Mouse (Mus musculus): ENCODE measurements at regions not wholly inside any gene's neighbourhood (a gene's known extent, or its start where the extent isn't known, plus 50 kb on each side); places are given as distances from the start of the nearest gene placed in this dataset.

DNA sequence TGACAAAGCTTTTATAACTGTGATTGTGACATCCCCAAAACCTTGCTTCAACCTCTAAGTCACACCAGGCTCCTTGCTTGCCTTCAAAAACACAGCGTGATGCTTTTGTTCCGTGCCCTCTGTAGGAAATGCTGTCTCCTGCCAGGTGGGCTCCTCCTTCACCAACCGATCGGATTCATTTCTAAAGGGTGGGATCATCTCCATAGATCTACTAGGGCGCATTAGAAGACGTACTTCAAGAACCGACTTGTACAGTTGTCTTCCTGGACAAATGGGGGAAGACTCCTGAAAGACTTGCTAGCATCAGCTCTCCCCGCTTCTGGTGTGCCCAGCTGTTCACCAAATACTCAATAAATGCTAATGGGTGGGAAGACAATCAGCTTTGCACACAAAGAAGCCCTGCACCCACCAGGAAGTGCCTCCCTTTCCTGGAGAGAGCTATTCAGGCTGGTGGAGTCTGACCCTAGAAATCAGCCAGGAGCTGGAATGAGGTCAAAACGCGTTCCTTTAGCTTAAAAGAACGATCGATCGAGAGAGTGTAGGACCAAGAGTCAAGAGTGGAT, 53.0 kb downstream of the Hoxa1 start:
- Histone ChIP-seq H3K4me3 (no peak overlapping the region), H3K27ac (no peak overlapping the region)
- DNase-seq (ENCODE audit: low spot score in 2 of 2) = no peak
- no peak for TF ChIP-seq CTCF (conservative IDR thresholded peaks at IDR 0.05)

DNA sequence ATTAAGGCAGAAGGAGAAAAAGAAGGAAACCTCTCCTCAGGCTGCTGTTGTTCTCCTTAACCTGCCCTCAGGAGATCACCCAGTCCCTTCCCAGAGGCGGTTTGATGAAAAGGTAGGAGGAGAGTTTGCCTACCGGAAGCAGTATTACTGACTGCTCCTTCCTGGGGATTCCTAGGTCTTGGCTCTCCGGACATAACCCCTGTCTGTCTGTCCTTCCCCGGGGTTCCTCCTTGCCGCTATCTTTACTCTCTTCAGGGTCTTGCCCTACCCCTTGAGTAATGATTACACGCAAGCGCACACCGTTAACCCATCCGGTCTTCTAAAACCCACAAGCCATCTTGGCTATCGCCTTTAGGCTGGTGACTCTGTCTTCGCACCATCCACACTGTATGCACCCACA, 54.0 kb downstream of the Hoxa1 start:
- no peak for TF ChIP-seq CTCF (conservative IDR thresholded peaks at IDR 0.05)
- Histone ChIP-seq H3K27ac (no peak overlapping the region), H3K4me3 (no peak overlapping the region)
- no peak for DNase-seq (ENCODE audit: low spot score in 2 of 2)

- no peak overlapping the region for H3K4me3 ChIP-seq
- no peak for DNase-seq (ENCODE audit: low spot score in 2 of 2)
- TF ChIP-seq CTCF (conservative IDR thresholded peaks at IDR 0.05) = no peak
These were observed 54.5 kb downstream of the Hoxa1 start for GRCm38 (mm10) chr6:52103661-52104060.

GRCm38 (mm10) chr6:52102699-52103098, 55.4 kb downstream of the Hoxa1 start:
- no peak for TF ChIP-seq CTCF (conservative IDR thresholded peaks at IDR 0.05)
- Histone ChIP-seq H3K27ac (no peak overlapping the region), H3K4me3 (no peak overlapping the region)
- no peak for DNase-seq (ENCODE audit: low spot score in 2 of 2)

More at GRCm38 (mm10) chr6:52103661-52104060, 54.5 kb downstream of the Hoxa1 start:
- H3K27ac ChIP-seq = no peak overlapping the region

GRCm38 (mm10) chr6:52102179-52102578, 55.9 kb downstream of the Hoxa1 start:
- TF ChIP-seq CTCF (conservative IDR thresholded peaks at IDR 0.05) = no peak
- no peak for DNase-seq (ENCODE audit: low spot score in 2 of 2)
- no peak overlapping the region for H3K4me3 ChIP-seq

GRCm38 (mm10) chr6:52101209-52101608, 56.9 kb downstream of the Hoxa1 start:
- Histone ChIP-seq H3K27ac (no peak overlapping the region), H3K4me3 (no peak overlapping the region)
- no peak for DNase-seq (ENCODE audit: low spot score in 2 of 2)
- no peak for TF ChIP-seq CTCF (conservative IDR thresholded peaks at IDR 0.05)

More at GRCm38 (mm10) chr6:52102179-52102578, 55.9 kb downstream of the Hoxa1 start:
- no peak overlapping the region for H3K27ac ChIP-seq

DNA sequence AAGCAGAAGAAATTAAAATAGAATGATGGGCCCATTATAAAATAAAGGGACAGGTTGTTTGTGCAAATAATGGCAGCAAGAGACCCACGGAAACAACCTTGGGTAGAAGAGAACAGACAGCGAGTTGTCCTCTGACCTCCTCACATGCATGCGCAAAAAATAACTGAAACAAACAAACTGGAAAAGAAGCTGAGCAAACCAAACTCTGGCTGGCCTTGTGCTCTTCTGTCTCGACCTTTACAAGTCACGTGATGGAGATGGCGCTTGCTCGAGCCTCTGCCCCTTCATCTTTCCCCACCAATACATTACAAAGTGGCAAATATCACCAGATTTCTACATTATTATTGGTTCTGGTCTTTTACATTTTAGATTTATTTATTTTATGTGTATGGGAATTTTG, 59.3 kb downstream of the Hoxa1 start:
- DNase-seq (ENCODE audit: low spot score in 2 of 2) = no peak
- no peak for TF ChIP-seq CTCF (conservative IDR thresholded peaks at IDR 0.05)
- H3K4me3 ChIP-seq = no peak overlapping the region
- no peak overlapping the region for H3K27ac ChIP-seq

DNA sequence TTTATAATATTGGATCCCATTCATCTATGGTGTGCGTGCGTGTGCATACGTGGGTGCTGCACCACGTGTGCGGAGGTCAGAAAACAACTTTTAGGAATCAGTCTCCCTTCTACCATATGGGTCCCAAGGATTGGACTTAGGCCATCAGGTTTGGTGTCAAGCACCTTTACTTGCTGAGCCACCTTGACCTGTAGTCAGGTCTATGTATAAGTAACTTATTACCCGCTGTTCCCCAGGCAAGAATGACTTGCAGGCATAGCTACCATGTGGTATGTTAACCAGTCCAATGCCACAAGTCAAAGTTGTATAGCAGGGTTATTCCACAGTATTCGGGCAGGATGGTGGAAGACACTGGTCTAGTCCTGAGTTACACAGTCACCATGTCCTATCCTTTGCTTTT, 62.5 kb downstream of the Hoxa1 start:
- Histone ChIP-seq H3K27ac (no peak overlapping the region), H3K4me3 (no peak overlapping the region)
- DNase-seq (ENCODE audit: low spot score in 2 of 2) = no peak
- TF ChIP-seq CTCF (conservative IDR thresholded peaks at IDR 0.05) = no peak

DNA sequence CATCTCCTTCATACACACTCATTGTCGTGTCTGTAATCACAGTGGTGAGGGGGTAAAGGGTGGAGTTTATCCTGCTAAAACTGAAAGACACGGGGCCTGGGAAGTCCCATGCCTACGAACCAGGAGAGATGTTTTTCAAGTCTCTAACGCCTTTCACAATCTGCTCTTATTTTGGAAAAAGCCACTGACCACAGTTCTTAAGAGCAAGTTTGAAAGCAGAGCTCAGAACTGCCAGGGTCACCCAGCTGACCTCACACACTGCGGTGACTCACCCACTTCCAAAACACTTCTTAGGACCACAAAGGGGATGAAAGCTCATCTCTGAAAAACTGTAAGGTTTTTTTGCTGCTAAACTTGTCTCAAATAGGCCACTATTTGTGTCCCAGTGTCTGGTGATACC, 66.7 kb downstream of the Hoxa1 start:
- Histone ChIP-seq H3K4me3 (no peak overlapping the region), H3K27ac (no peak overlapping the region)
- DNase-seq (ENCODE audit: low spot score in 2 of 2) = no peak
- no peak for TF ChIP-seq CTCF (conservative IDR thresholded peaks at IDR 0.05)

DNA sequence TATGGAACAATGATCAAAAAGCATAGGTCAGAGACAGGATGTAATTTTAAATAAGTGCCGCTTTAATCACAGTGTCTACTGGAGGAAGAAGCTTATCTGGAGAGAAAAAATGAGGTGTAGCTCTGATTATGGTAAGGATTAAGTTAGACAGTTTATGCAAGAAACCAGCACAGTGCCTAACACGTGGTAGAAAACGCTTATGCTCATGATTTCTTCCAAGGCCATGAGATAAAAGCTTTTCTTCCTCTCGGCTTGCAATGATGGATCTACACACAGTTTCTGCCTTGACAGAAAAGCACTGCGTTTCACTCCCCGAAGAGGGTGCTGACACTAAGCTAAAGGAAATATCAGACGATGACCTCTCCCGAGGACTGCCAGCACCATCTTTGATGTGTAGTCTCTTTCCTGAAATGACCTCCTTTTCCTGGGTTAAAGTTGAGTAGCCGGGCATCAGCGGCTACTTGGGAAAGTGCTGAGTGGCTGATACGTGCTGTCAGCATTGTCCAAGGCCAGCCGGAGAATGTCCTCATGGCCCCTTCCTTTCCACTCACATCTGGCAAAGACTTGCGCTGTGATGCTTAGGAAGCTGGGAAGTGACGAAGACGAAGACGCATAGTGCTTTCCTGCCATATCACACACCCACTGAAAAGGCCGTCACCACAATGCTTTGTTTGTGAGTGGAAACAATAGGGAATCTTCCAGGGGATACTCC, 72.0 kb downstream of the Hoxa1 start:
- no peak for TF ChIP-seq CTCF (conservative IDR thresholded peaks at IDR 0.05)
- no peak for DNase-seq (ENCODE audit: low spot score in 2 of 2)
- Histone ChIP-seq H3K27ac (no peak overlapping the region), H3K4me3 (no peak overlapping the region)

DNA sequence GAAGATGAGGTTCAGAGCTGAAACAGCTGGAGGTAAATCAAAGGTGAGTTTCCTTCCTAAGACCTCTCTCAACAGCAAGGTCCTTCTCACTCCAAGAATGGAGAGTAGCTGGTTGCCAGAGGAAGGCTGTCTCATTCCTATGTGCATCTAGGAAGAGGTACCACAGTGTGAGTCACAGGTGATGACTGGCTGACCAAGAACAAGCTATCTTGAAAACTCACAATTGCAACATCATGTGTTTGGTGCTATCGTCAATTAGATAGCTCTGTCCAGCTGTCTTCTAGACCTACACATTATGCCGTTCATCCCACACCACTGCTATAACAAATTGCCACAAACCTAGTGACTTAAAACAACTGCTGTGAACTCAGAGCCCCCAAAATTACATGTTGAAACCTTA, 72.3 kb upstream of the Skap2 start:
- Histone ChIP-seq H3K27ac (no peak overlapping the region), H3K4me3 (no peak overlapping the region)
- DNase-seq (ENCODE audit: low spot score in 2 of 2) = no peak
- TF ChIP-seq CTCF (conservative IDR thresholded peaks at IDR 0.05) = no peak

- Histone ChIP-seq H3K27ac (no peak overlapping the region), H3K4me3 (no peak overlapping the region)
- TF ChIP-seq CTCF (conservative IDR thresholded peaks at IDR 0.05) = no peak
- DNase-seq (ENCODE audit: low spot score in 2 of 2) = no peak
These were observed 67.2 kb upstream of the Skap2 start for GRCm38 (mm10) chr6:52079501-52079900.

GRCm38 (mm10) chr6:52078530-52079340, 66.4 kb upstream of the Skap2 start:
- no peak overlapping the region for H3K27ac ChIP-seq
- TF ChIP-seq CTCF (conservative IDR thresholded peaks at IDR 0.05) = no peak

More at GRCm38 (mm10) chr6:52078530-52079340, 66.4 kb upstream of the Skap2 start:
- no peak for DNase-seq (ENCODE audit: low spot score in 2 of 2)
- no peak overlapping the region for H3K4me3 ChIP-seq

Data from layer of hippocampus, adult 2 months (tissue).